Mouse (Mus musculus) T-cell, adult 2 months (primary cell): ENCODE measurements around the gene Cks1brt.
"Not testable (repeated sequence)": the region's sequence is repeated elsewhere in the genome, so short reads cannot be mapped to it uniquely, and the experiment has no call there.

Experiments
- DNase-seq: peaks from one replicate; pipeline ENCODE4 v3.0.0; 2022; ENCODE audit warnings: low spot score

Gene Cks1brt

DNA sequence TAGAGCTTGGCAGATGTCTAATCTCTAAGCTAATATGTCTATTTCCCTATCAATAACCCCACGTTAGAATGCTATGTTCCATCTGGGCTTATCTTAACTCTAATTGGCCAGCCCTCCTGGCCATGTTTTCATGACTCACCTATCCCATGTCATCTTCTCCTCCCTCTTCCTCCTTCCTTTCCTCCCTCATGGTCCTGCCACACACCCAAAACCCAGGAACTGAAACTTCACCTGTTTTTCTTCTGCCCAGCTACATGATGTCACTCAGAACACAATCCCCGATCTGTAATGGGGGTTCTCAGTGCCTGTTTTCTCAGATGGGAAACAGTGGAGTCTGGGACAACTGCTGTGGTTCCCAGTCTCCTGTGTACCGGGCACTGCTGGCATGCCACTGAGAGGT lies at the start of gene Cks1brt:
Gene Cks1brt (plus strand): TSS at position 301 of the 400 bp plus-strand sequence.
- no peak for DNase-seq

DNA sequence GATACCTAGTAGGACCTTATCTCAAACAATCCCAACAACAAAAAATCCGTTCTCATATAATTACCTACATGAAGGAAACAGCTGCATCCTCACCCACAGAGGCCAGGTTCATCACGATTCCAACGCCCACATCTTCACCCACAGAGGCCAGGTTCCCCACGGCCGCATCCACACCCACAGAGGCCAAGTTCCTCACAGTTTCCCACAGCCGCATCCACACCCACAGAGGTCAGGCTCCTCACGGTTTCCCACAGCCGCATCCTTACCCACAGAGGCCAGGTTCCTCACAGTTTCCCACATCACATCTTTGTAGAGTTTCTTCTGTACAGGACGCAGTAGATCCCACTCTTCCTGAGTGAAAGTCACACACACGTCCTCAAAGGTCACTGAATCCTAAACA lies 38.5 kb upstream of the Cks1brt start:
- no peak for DNase-seq

DNA sequence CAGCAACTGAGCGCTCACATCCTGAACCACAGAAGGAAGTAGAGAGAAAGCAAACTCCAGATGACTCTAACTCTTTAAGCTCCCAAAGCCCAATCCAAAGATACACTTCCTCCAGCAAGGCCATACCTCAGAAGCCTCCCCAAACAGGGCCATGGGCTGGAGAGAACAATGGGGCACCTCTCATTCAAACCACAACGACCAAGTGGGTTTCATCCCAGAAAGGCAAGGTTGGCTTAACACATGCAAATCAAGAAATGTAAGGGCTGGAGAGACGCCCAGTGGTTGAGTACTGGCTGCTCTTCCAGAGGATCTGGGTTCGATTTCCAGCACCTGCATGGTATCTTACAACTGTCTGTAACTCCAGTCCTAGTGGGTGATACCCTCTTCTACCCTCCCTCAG lies 36.2 kb upstream of the Cks1brt start:
- no peak for DNase-seq

DNA sequence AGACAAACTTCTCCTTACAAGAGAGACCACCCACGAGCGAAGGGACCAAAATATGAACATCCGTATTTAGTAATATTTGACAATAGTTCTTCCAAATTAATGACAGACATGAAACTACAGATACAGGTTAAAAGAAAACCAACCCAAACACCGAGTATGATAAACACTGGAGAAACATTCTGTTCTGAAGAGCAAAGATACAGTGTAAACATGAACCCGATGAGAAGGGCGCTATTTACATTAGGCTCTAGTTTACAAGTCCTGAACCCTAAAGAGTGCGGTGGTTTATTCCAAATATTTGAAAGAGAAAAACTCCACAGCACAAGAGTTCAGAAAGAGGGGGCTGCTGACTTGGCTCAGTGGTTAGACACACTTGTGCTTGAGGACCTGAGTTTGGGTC lies 34.7 kb upstream of the Cks1brt start:
- no peak for DNase-seq

GRCm38 (mm10) chr8:85119052-85119981 lies 32.4 kb upstream of the Cks1brt start:
- DNase-seq, result peak; percentile 36

GRCm38 (mm10) chr8:85120251-85120650 lies 31.5 kb upstream of the Cks1brt start:
- DNase-seq, result not testable (repeated sequence)

- no peak for DNase-seq
Observed at GRCm38 (mm10) chr8:85122995-85123394, 28.7 kb upstream of the Cks1brt start, which contains the start of gene Zfp791. Gene Zfp791, minus strand, starts transcription at chr8:85123095.

DNA sequence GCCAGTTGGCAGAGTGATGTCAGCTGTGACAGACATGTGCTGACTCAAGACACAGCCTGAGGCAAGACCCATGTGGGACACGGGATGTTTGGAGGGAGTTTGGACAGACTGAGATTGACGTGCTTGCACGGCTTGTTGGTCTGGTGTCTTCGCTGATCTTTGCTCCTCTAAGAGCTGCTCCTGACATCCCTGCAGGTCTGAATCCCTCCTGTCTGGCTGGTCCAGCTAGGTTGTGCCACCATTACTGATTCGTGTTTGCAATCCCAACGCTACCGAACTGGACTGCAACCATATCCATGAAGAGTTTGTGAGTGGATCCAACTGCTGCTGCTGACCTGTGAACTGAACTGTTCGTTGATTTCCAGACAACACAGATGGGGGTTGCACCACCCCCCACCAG lies 28.0 kb upstream of the Cks1brt start:
- no peak for DNase-seq

- DNase-seq, result no peak
Observed at GRCm38 (mm10) chr8:85132335-85132734, 19.4 kb upstream of the Cks1brt start.

GRCm38 (mm10) chr8:85135690-85136089 lies 16.0 kb upstream of the Cks1brt start:
- DNase-seq, result not testable (repeated sequence)

GRCm38 (mm10) chr8:85142516-85142915 lies 9.2 kb upstream of the Cks1brt start:
- no peak for DNase-seq

GRCm38 (mm10) chr8:85171291-85171690 lies 19.6 kb downstream of the Cks1brt start:
- peak; percentile 12 for DNase-seq

DNA sequence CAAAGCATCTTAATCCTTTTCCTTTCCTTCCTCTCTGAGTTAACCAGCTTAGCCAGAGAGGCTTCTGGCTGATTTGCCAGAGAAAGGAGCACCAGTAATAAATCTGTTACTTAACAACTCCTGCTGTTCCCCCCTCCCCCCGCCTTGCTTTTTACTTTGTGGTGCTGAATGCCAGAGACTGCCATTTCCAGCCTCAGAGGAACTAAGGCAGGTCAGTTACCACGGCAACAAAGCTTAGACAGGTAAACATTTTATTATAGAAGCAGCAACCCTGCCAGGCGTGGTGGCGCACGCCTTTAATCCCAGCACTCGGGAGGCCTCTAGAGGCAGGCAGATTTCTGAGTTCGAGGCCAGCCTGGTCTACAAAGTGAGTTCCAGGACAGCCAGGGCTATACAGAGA lies 24.2 kb downstream of the Cks1brt start:
- DNase-seq, result no peak

- no peak for DNase-seq
Observed at GRCm38 (mm10) chr8:85192346-85192745, 40.6 kb downstream of the Cks1brt start.

GRCm38 (mm10) chr8:85220220-85220619 lies 68.5 kb downstream of the Cks1brt start:
- no peak for DNase-seq

DNA sequence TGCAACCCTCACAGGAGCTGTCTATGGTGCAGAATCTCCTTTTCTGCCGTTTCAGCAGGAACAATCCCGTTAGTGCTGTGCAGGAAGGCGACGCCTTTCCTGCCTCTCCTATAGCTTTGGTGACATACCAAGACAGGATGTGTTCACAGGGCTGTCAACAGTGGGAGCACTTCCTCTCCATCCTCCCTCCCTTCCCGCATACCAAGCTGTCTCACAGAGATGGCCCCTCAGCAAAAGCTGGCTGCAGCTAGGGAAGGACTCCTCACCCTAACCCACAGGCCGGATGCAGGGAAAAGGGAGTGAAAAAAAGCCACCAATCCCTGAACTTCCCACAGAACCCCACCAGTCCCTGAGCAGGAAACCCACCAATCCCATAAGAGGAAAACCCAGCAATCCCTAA lies 69.3 kb downstream of the Cks1brt start:
- no peak for DNase-seq
